Mouse (Mus musculus) C2C12 (cell line): ENCODE measurements at regions not wholly inside any gene's neighbourhood (a gene's known extent, or its start where the extent isn't known, plus 50 kb on each side); places are given as distances from the start of the nearest gene placed in this dataset.

Experiments used
- H3K27me3 ChIP-seq: one replicate; pipeline ENCODE4 v1.6.1; 2011; ENCODE audit not compliant: control insufficient read depth, insufficient read depth, insufficient read length
- H3K36me3 ChIP-seq: one replicate; pipeline ENCODE4 v1.6.1; 2011; ENCODE audit not compliant: control insufficient read depth, insufficient read depth
- H3K4me3 ChIP-seq: one replicate; pipeline ENCODE4 v1.5.1; 2011; ENCODE audit warnings: mild to moderate bottlenecking, control low read depth; ENCODE audit not compliant: poor library complexity, insufficient read depth, severe bottlenecking
- H3K79me2 ChIP-seq: one replicate; pipeline ENCODE4 v1.6.1; 2011; ENCODE audit not compliant: control insufficient read depth, insufficient read depth
- H3K79me3 ChIP-seq: one replicate; pipeline ENCODE4 v1.6.1; 2011; ENCODE audit warnings: low read depth, control low read depth
- H3ac ChIP-seq: one replicate; pipeline ENCODE3; 2011; ENCODE audit warnings: low read depth; ENCODE audit not compliant: control insufficient read depth, insufficient read length
- CEBPB ChIP-seq: IDR thresholded peaks from one replicate; pipeline ENCODE4 v1.6.1; 2011; ENCODE audit warnings: low read depth, mild to moderate bottlenecking, control low read depth, moderate library complexity
- CTCF ChIP-seq: IDR thresholded peaks from one replicate; pipeline ENCODE4 v1.5.1; 2011; ENCODE audit not compliant: control insufficient read depth, insufficient read depth, insufficient read length
- FOSL1 ChIP-seq: IDR thresholded peaks from one replicate; pipeline ENCODE4 v1.8.0; 2011; ENCODE audit warnings: mild to moderate bottlenecking, low read length; ENCODE audit not compliant: poor library complexity, insufficient read depth, severe bottlenecking
- MAX ChIP-seq: IDR thresholded peaks from one replicate; pipeline ENCODE4 v1.6.1; 2011; ENCODE audit warnings: mild to moderate bottlenecking, control low read depth
- MYOD1 ChIP-seq: IDR thresholded peaks from one replicate; pipeline ENCODE4 v1.6.1; 2011; ENCODE audit warnings: low read depth; ENCODE audit not compliant: control insufficient read depth, insufficient read length
- MYOG ChIP-seq: IDR thresholded peaks from one replicate; pipeline ENCODE4 v1.6.1; 2011; ENCODE audit not compliant: control insufficient read depth, insufficient read length; ENCODE audit errors: extremely low read depth
- USF1 ChIP-seq: IDR thresholded peaks from one replicate; pipeline ENCODE4 v1.6.1; 2011; ENCODE audit warnings: low read depth, mild to moderate bottlenecking, control low read depth, moderate library complexity

DNA sequence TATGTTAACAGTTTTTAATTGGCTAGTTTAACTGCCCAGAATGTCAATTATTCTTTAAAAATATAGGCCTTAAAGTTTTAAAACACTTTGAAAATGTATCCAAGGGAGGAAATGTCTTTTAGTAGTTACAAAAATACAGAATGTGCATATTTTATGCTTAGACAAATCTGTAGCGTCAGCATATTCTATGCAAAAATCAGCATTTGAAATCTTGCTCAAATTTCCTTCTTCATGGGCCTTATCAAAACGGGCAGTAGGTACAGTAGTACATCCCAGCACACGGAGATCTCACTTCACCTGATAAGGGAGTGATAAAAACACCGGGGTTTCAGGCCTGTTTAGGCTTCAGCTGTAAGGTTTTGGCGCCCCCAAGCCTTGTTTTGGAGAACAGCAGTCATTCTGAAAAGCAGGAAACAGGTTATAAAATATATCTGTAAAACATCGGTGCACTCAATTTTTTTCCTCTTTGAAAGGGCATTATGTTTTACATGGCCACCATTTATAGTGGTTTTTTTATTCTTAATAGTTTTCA is 435.7 kb upstream of the Adgrl4 start:
- no peak overlapping the region for H3ac ChIP-seq
- no peaks in the 10 kb centered on the region for H3K27me3 ChIP-seq
- H3K4me3 ChIP-seq, result no peak overlapping the region
- no peak for TF ChIP-seq MYOD1
- no peak for TF ChIP-seq CEBPB
- H3K79me2 ChIP-seq, result no peaks in the 10 kb centered on the region
- no peaks in the 10 kb centered on the region for H3K36me3 ChIP-seq
- H3K79me3 ChIP-seq, result no peaks in the 10 kb centered on the region

DNA sequence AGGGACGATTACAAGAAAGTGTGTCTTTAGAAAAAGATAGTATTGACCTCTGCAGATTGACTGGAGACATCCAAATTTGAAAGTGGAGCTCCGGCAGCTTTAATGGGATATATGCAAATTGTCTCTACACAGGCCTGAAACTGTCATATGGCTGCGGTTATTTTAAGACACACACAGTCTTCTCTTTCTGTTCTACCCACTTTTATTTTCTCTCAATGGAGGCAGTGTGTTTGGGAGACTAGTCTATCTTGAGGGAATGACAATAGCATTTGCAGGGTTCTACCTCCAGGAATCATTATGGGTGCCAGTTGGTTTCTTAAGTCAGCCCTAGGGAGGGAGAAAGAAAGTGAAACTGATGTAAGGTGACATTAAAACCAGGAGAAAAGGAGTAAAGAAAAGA is 434.2 kb upstream of the Adgrl4 start:
- TF ChIP-seq CTCF (no peak), MYOG (no peak), CEBPB (no peak), MAX (no peak), FOSL1 (no peak), MYOD1 (no peak), USF1 (no peak)
- Histone ChIP-seq H3ac (no peak overlapping the region), H3K27me3 (no peaks in the 10 kb centered on the region)

DNA sequence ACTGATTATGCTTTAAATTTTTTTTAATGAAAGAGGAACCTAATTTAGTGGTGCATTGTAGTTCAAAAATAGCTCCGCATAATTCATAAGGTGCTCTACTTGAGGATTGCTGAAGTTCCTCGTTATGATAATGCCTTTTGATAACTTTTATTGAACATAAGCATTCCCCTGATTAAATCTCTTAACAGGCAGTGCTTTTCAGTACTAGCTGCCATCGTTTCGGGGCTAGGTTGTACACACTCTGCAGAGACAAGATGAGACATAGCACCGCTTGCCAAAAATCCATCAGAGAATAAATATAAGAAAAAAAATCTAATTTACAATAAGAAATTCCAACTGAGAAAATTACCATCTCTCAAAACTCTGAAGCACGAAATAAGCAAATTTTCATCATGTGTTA is 433.7 kb upstream of the Adgrl4 start:
- Histone ChIP-seq H3K4me3 (no peak overlapping the region), H3K36me3 (no peaks in the 10 kb centered on the region), H3K79me2 (no peaks in the 10 kb centered on the region), H3K79me3 (no peaks in the 10 kb centered on the region), H3K27me3 (no peaks in the 10 kb centered on the region), H3ac (no peak overlapping the region)
- TF ChIP-seq CEBPB, result no peak
- TF ChIP-seq MYOD1, result no peak
- TF ChIP-seq CTCF, result no peak
- no peak for TF ChIP-seq USF1
- no peak for TF ChIP-seq FOSL1
- TF ChIP-seq MYOG, result no peak
- TF ChIP-seq MAX, result no peak

More for the DNA sequence above, 434.2 kb upstream of the Adgrl4 start:
- H3K79me3 ChIP-seq, result no peaks in the 10 kb centered on the region
- no peaks in the 10 kb centered on the region for H3K36me3 ChIP-seq
- no peaks in the 10 kb centered on the region for H3K79me2 ChIP-seq
- H3K4me3 ChIP-seq, result no peak overlapping the region

DNA sequence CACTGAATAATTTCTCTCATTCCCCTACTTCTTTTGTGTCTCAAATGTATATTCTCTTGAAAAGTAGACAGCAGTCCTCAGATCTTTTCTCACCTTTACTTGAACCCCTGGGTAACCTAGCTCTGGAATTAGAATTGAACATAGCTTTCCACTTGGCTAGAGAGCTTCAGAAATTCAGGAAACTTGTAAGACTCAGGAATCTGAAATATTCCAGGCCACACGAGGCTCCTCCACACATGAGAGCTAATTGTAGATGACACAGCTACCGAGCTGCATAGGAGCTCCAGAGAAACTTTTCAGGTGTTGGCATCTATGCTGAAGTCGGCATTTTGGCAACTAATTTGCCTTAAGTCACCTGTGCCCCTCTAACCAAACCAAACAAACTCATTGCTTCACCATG is 417.7 kb upstream of the Adgrl4 start:
- no peak overlapping the region for H3ac ChIP-seq
- TF ChIP-seq USF1, result no peak
- TF ChIP-seq MAX, result no peak
- TF ChIP-seq CEBPB, result no peak
- TF ChIP-seq FOSL1, result no peak
- TF ChIP-seq CTCF, result no peak
- TF ChIP-seq MYOD1, result no peak
- no peak for TF ChIP-seq MYOG
- H3K27me3 ChIP-seq, result no peaks in the 10 kb centered on the region
- H3K36me3 ChIP-seq, result no peaks in the 10 kb centered on the region
- H3K4me3 ChIP-seq, result no peak overlapping the region
- no peaks in the 10 kb centered on the region for H3K79me2 ChIP-seq
- H3K79me3 ChIP-seq, result no peaks in the 10 kb centered on the region

DNA sequence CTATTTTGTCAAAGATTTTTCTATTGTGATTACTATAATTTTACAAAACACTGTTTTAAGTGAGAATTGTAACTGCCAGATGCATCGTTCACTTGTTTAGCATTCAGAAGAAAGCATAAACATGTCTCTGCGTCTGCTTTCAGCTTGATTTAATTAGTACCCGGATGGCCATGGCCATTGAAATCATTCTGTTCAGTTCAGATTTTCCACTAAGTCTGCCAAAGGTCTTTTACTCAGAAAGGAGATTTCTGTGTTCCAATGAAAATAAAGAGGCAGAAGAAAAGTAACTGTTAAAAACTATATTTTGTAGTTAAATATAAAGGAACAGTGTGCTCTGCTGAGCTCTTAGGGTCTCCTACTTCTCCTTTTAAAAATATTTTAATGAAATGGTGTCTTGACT is 380.2 kb upstream of the Adgrl4 start:
- H3K36me3 ChIP-seq, result no peaks in the 10 kb centered on the region
- TF ChIP-seq MAX (no peak), MYOD1 (no peak), FOSL1 (no peak), MYOG (no peak), USF1 (no peak), CEBPB (no peak)
- no peaks in the 10 kb centered on the region for H3K79me2 ChIP-seq
- H3K4me3 ChIP-seq, result no peak overlapping the region
- no peaks in the 10 kb centered on the region for H3K27me3 ChIP-seq
- H3K79me3 ChIP-seq, result no peaks in the 10 kb centered on the region
- no peak overlapping the region for H3ac ChIP-seq

DNA sequence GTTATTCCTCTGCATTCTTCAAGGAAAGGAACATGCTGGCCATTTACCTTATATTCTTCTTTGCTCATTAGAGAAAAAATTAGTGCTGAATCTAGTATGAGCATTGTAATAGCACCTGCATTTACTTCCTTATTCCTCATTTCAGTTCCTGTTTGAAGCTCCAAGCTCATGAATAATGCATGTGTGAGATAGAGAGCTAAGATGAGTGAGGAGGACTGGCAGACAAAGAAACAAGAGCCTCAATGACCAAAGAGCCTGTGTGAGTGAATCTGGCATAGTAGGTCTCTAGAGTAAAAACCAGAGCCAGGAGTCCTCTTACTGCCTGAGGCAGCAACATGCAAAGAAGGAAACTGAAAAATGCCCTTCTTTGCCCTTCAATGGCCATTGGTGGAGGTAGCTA is 365.4 kb upstream of the Adgrl4 start:
- TF ChIP-seq MYOG, result no peak
- TF ChIP-seq MAX, result no peak
- TF ChIP-seq FOSL1, result no peak
- no peak for TF ChIP-seq MYOD1
- TF ChIP-seq CTCF, result no peak
- TF ChIP-seq CEBPB, result no peak

DNA sequence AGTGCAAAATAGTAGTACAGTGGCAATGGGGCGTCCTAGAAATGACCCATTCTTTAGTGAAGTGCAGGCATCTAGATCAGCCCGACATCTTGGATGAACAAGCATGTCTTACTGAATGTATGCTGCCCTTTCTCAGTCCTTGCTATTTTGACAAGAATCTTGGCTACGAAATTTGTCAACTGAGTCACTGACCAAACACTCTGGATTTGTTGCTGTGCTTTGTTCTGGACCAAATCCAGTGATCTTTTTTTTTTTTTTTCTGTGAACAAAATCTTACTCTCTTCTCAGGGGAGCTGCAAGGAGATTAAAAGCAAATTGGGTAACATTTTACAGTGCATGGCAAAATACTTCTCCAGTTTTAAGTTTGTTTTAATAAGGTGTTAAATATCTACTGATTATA is 320.9 kb upstream of the Adgrl4 start:
- H3K36me3 ChIP-seq, result no peaks in the 10 kb centered on the region
- H3ac ChIP-seq, result no peak overlapping the region
- no peak overlapping the region for H3K4me3 ChIP-seq
- TF ChIP-seq USF1 (no peak), MYOG (no peak)
- H3K79me3 ChIP-seq, result no peaks in the 10 kb centered on the region
- no peaks in the 10 kb centered on the region for H3K79me2 ChIP-seq
- no peaks in the 10 kb centered on the region for H3K27me3 ChIP-seq

More for the DNA sequence above, 365.4 kb upstream of the Adgrl4 start:
- no peaks in the 10 kb centered on the region for H3K36me3 ChIP-seq
- H3ac ChIP-seq, result no peak overlapping the region
- no peak overlapping the region for H3K4me3 ChIP-seq
- no peaks in the 10 kb centered on the region for H3K27me3 ChIP-seq
- H3K79me2 ChIP-seq, result no peaks in the 10 kb centered on the region
- H3K79me3 ChIP-seq, result no peaks in the 10 kb centered on the region
